Mouse (Mus musculus): ENCODE data around the gene Ptprn2.

DNA sequence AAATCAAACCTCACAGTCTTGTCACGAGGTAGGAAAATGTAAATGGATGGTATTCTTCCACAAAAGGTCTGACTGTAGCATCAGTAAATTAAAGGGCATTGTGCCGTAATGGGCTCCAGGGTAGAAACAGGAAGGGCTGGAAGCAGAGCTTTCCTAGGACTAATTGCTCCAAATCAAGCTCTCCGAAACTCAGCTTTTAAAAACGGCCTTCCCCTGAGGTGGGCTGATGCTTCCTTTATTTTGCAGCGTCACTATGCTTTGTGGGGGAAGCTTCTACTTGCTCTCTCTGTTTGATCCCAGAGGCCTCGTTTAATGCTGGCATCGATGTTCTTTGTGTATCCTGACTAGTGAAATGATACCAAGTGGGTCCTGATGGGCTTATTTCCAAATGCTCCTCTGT is 718.0 kb downstream of the Ptprn2 start:
- TF ChIP-seq CTCF (IDR thresholded peaks at IDR 0.05; ENCODE audit: borderline replicate concordance, insufficient read depth, low read depth, low read length) (no peak), POLR2A (IDR thresholded peaks at IDR 0.05; ENCODE audit: borderline replicate concordance, insufficient read depth, low read length) (no peak)
